Mouse (Mus musculus) intestine, embryonic 16.5 days (tissue): ENCODE measurements at regions not wholly inside any gene's neighbourhood (a gene's known extent, or its start where the extent isn't known, plus 50 kb on each side); places are given as distances from the start of the nearest gene placed in this dataset.

Experiments
- ATAC-seq: fragments of 200-750 bp; cut with Nextera tagmentation; 2 replicates; pipeline ENCODE4 v1.8.0; 2017; ENCODE audit warnings: moderate TSS enrichment, moderate library complexity
- H3K27ac ChIP-seq: fragments of 300-500 bp; sonication (generic); 2 replicates; pipeline ENCODE4 v1.5.1; 2014; ENCODE audit warnings: mild to moderate bottlenecking, low read length
- H3K27me3 ChIP-seq: fragments of 300-500 bp; sonication (generic); replicated peaks from 2 replicates; pipeline ENCODE4 v1.6.1; 2014; ENCODE audit warnings: low read length, control low read depth, mixed read lengths; ENCODE audit not compliant: control insufficient read depth, insufficient read depth
- H3K36me3 ChIP-seq: fragments of 300-500 bp; sonication (generic); 2 replicates; pipeline ENCODE4 v1.6.1; 2014; ENCODE audit warnings: low read length, control low read depth; ENCODE audit not compliant: control insufficient read depth, insufficient read depth
- H3K4me1 ChIP-seq: fragments of 300-500 bp; sonication (generic); 2 replicates; pipeline ENCODE4 v1.6.1; 2014; ENCODE audit warnings: low read length, control low read depth, mixed read lengths; ENCODE audit not compliant: control insufficient read depth, insufficient read depth
- H3K4me2 ChIP-seq: fragments of 300-500 bp; sonication (generic); 2 replicates; pipeline ENCODE4 v1.6.1; 2014; ENCODE audit warnings: low read depth, low read length, control low read depth
- H3K4me3 ChIP-seq: fragments of 300-500 bp; sonication (generic); 2 replicates; pipeline ENCODE4 v1.5.1; 2014; ENCODE audit warnings: mild to moderate bottlenecking, low read length
- H3K9ac ChIP-seq: fragments of 300-500 bp; sonication (generic); 2 replicates; pipeline ENCODE4 v1.6.1; 2014; ENCODE audit warnings: low read depth, low read length
- H3K9me3 ChIP-seq: fragments of 300-500 bp; sonication (generic); 2 replicates; pipeline ENCODE4 v1.6.1; 2016; ENCODE audit warnings: low read length, control low read depth; ENCODE audit not compliant: control insufficient read depth
- WGBS: fragments of 180-500 bp; shearing (Covaris S2); extraction: QIAGEN DNeasy Blood & Tissue Kit; methylation state at CpG from one replicate; pipeline ENCODE4 v1.1.7; 2014; 5-methylcytosine and 5-hydroxymethylcytosine counted together

GRCm38 (mm10) chr10:20799792-20800191 is 74.9 kb upstream of the Pde7b start:
- no peaks in the 10 kb centered on the region for H3K36me3 ChIP-seq
- ATAC-seq: no peak
- WGBS: 51% methylated on average over 7 of the region's 7 CpGs
- no peak overlapping the region for H3K9ac ChIP-seq
- H3K4me2 ChIP-seq: no peak overlapping the region
- H3K4me3 ChIP-seq: no peak overlapping the region
- no peaks in the 10 kb centered on the region for H3K27me3 ChIP-seq
- no peaks in the 10 kb centered on the region for H3K9me3 ChIP-seq
- no peaks in the 10 kb centered on the region for H3K4me1 ChIP-seq
- no peak overlapping the region for H3K27ac ChIP-seq

DNA sequence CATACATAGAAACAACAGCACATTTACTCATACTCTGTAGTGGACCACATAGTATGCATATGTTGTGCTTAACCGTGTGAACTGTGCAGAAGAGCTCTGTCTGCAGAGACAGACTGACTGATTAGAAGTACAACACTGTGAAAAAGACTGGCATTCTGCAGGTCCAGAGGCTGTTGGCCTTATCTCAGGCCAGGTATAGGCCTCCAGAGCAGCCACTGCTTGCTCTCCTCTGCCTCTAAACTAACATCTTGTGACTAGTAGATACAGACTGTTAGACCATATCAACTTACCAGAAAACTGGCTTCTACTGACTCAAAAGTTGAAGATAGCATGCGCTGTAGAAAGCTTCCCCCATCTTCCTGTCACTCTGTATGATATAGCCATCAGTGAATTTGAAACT is 73.5 kb upstream of the Pde7b start:
- no peak overlapping the region for H3K9ac ChIP-seq
- no peaks in the 10 kb centered on the region for H3K27me3 ChIP-seq
- H3K36me3 ChIP-seq: no peaks in the 10 kb centered on the region
- no peak for ATAC-seq
- no peaks in the 10 kb centered on the region for H3K9me3 ChIP-seq
- no peak overlapping the region for H3K4me2 ChIP-seq
- H3K4me1 ChIP-seq: no peaks in the 10 kb centered on the region
- H3K4me3 ChIP-seq: no peak overlapping the region
- no peak overlapping the region for H3K27ac ChIP-seq
- WGBS: 85% methylated on average over 2 of the region's 2 CpGs

DNA sequence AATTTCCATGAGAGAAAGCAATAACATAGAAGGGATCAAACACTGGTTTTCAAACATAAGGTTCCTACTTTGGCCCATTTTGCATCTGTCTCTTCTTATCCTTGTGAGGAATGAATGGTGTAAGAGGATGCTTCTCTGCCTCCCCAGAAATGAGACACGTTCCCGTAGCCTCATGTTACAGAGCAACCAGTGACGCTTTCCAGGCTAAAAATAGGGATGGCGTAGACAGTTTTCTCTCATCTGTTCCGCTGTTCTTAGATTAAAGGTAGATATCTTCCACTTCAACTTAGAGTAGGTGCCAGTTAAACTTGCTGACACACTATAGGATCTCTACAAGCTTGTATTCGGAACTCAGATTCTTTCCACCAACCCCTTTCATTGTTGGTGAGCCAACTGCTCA is 69.1 kb upstream of the Pde7b start:
- H3K4me1 ChIP-seq: no peaks in the 10 kb centered on the region
- H3K4me3 ChIP-seq: no peak overlapping the region
- H3K36me3 ChIP-seq: no peaks in the 10 kb centered on the region
- no peak for ATAC-seq
- H3K4me2 ChIP-seq: no peak overlapping the region
- H3K9me3 ChIP-seq: 0 out of 2 replicates have a peak, but pooled peaks cover 3% of the 10 kb centered on the region
- H3K9ac ChIP-seq: no peak overlapping the region
- H3K27ac ChIP-seq: no peak overlapping the region
- no peaks in the 10 kb centered on the region for H3K27me3 ChIP-seq
- 85% methylated on average over 6 of the region's 6 CpGs for WGBS

DNA sequence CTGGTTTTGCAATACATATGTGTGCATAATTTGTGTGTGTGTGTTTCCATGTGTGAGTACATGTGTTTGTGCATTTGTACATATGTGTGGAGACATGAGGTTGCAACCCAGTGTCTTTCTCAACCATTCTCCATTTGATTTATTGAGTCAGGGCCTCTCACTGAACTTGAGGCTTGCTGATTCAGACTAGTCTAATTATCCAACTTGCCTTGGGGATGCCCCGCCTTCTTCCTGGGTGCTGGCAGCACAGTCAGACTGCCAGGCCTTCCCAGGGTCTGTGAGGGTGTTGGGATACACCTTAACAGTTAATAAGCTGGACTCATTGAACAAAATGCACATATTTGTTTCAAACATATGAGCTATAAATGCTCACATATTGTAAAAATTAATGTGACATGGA is 56.1 kb upstream of the Pde7b start:
- Histone ChIP-seq H3K4me2 (no peak overlapping the region), H3K9me3 (no peaks in the 10 kb centered on the region), H3K36me3 (no peaks in the 10 kb centered on the region), H3K4me3 (no peak overlapping the region), H3K27ac (no peak overlapping the region), H3K27me3 (no peaks in the 10 kb centered on the region), H3K4me1 (no peaks in the 10 kb centered on the region), H3K9ac (no peak overlapping the region)
- ATAC-seq: no peak
- WGBS: 85% methylated on average over 1 of the region's 1 CpGs

DNA sequence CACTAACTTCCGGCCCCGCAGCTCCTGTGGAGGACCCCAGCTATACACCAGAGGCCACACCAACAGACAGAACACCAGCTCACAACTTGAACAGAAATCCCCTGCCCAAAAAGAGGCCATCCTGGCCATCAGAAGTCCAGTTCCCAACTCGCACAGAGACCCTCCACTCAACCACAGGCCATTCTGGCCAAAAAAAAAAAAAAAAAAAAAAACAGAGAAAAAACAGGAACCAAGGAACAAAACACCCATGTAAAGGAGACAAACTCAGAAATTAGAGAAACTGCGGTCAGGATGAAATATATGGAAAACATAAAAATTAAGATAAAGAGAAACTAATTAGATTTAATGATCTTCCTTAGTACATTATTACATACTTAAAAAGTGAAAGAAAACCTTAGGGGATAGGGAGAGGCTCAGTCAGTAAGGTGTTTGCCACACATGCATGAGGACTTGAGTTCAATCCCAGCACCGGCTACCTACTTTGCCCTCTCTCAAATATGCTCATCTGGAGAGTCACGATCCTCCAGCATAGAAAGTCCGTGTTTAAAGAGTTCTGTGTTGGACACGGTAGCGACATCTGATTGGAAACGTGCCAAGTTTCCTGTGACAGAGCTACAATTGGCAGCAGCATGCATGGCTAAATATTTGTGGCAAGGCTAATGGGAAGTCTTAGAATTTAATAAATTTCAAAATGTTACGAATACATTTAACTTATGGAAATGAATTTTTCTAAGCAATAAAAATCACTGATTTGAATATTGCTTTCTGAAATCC is 51.9 kb upstream of the Pde7b start:
- no peaks in the 10 kb centered on the region for H3K9me3 ChIP-seq
- H3K36me3 ChIP-seq: no peaks in the 10 kb centered on the region
- H3K27ac ChIP-seq: no peak overlapping the region

GRCm38 (mm10) chr10:20775731-20776429 is 51.0 kb upstream of the Pde7b start:
- Histone ChIP-seq H3K27me3 (no peaks in the 10 kb centered on the region), H3K9ac (no peak overlapping the region), H3K36me3 (no peaks in the 10 kb centered on the region), H3K9me3 (no peaks in the 10 kb centered on the region), H3K4me2 (no peak overlapping the region), H3K4me1 (no peaks in the 10 kb centered on the region), H3K27ac (no peak overlapping the region), H3K4me3 (no peak overlapping the region)
- no peak for ATAC-seq
- WGBS: 92% methylated on average over 3 of the region's 3 CpGs

More for the DNA sequence above, 51.9 kb upstream of the Pde7b start:
- Histone ChIP-seq H3K4me2 (no peak overlapping the region), H3K27me3 (no peaks in the 10 kb centered on the region), H3K4me3 (no peak overlapping the region), H3K9ac (no peak overlapping the region), H3K4me1 (no peaks in the 10 kb centered on the region)
- no peak for ATAC-seq
- 70% methylated on average over 11 of the region's 11 CpGs for WGBS
